In the genomic region with DNA sequence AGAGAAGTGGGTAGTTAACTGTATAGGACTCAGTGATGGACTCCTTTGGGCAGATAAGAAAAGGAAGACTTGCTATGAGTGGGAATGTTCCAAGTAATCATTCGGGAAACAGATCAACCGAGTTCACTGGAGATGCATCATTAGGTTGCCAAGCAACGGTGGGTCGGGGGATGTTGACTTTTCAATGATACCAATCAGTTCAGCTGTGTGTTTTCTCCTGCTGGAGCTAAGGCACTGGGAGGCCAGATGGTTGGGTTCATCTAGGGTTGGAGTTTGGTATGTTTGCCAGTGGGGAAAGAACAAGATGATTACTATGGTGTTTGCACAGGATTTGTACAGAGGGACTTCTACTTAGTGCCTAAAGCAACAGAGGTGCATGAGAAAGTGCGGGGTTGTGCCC, we compare ENCODE assay signal across 25 mouse cellular contexts. TPM values are rescaled to one million over a fixed set of nuclear protein-coding genes. Genes with fewer than 3 reads are reported as not detected.
DNase-seq lines count a peak whose midpoint lies in the region; ATAC-seq and TF ChIP-seq lines count a peak whose summit lies in the region.
"Had no signal": no experiment of that assay in that cellular context is flagged by ENCODE, and none has a peak within 500 bp of the region (broad histone marks: within the 10 kb centered on the region; RNA-seq: fewer than 3 reads in every experiment).

No protein-coding gene starts in this region.

- no peak overlapping the region for H3K4me2 ChIP-seq in hindbrain, postnatal 0 days (ENCODE audit: low read depth, low read length)
- no peak overlapping the region for H3K4me2 ChIP-seq in hindbrain, embryonic 14.5 days (replicated peaks)
- H3K4me2 ChIP-seq in neural tube, embryonic 11.5 days (ENCODE audit: low read depth), result no peak overlapping the region
- H3K4me2 ChIP-seq: embryonic facial prominence, embryonic 15.5 days; forebrain, embryonic 15.5 days; heart, embryonic 12.5 days; hindbrain, embryonic 12.5 days; limb, embryonic 15.5 days; liver, embryonic 15.5 days; lung, embryonic 15.5 days had no signal

- ATAC-seq in hindbrain, postnatal 0 days, result no peak
- no peak for ATAC-seq in hindbrain, embryonic 14.5 days (ENCODE audit: low FRiP score)
- ATAC-seq in neural tube, embryonic 11.5 days (ENCODE audit: insufficient read depth, low FRiP score, low TSS enrichment), result no peak
- ATAC-seq: forebrain, embryonic 15.5 days; inflammation-experienced regulatory T-cells, adult 6 months had no signal

- peak; percentile 8 for DNase-seq in hindbrain, postnatal 0 days (ENCODE audit: low spot score)
- no peak for DNase-seq in hindbrain, embryonic 14.5 days (ENCODE audit: low spot score)
- DNase-seq in neural tube, embryonic 11.5 days (ENCODE audit: low spot score), result peak; percentile 27
- no peak for DNase-seq in neural tube, embryonic 10.5 days (ENCODE audit: extremely low spot score, low spot score)
- peak; percentile 45 to 73 for DNase-seq in layer of hippocampus, adult 8-10 months (ENCODE audit: low spot score in 2 of 2)
- DNase-seq in left cerebral cortex, adult 11 months (ENCODE audit: low spot score), result no peak
- DNase-seq in lung, postnatal 10 days, result no peak
- DNase-seq: adrenal gland, postnatal 36 days; cerebellum, adult 11-12 months; gastrocnemius, postnatal 10 days; heart, adult 18-20 months; heart, postnatal 10 days; kidney, adult 9 months; kidney, postnatal 14 days; lung, postnatal 4 days; right cerebral cortex, postnatal 14 days had no signal

- 54% methylated on average over 5 of the region's 5 CpGs for WGBS in hindbrain, postnatal 0 days
- 48% methylated on average over 5 of the region's 5 CpGs for WGBS in hindbrain, embryonic 14.5 days
- WGBS in neural tube, embryonic 11.5 days, result 66% methylated on average over 5 of the region's 5 CpGs

- H3K4me1 ChIP-seq in hindbrain, postnatal 0 days (ENCODE audit: insufficient read depth, low read length), result no peaks in the 10 kb centered on the region
- H3K4me1 ChIP-seq in hindbrain, embryonic 14.5 days (replicated peaks; ENCODE audit: control insufficient read depth, insufficient read depth, low read length), result no peaks in the 10 kb centered on the region
- no peaks in the 10 kb centered on the region for H3K4me1 ChIP-seq in neural tube, embryonic 11.5 days (ENCODE audit: control insufficient read depth, insufficient read depth, low read length)
- H3K4me1 ChIP-seq: embryonic facial prominence, embryonic 15.5 days; forebrain, embryonic 15.5 days; heart, embryonic 12.5 days; hindbrain, embryonic 12.5 days; limb, embryonic 15.5 days; liver, embryonic 15.5 days; lung, embryonic 15.5 days had no signal

- H3K9me3 ChIP-seq in hindbrain, postnatal 0 days (ENCODE audit: low read length), result no peaks in the 10 kb centered on the region
- no peaks in the 10 kb centered on the region for H3K9me3 ChIP-seq in hindbrain, embryonic 14.5 days (ENCODE audit: control insufficient read depth, low read length)
- no peaks in the 10 kb centered on the region for H3K9me3 ChIP-seq in neural tube, embryonic 11.5 days (ENCODE audit: control insufficient read depth, low read length)
- H3K9me3 ChIP-seq: forebrain, embryonic 15.5 days; hindbrain, embryonic 12.5 days; limb, embryonic 15.5 days; liver, embryonic 15.5 days; lung, embryonic 15.5 days had no signal

- no peak overlapping the region for H3K27ac ChIP-seq in hindbrain, postnatal 0 days
- H3K27ac ChIP-seq in hindbrain, embryonic 14.5 days, result no peak overlapping the region
- no peak overlapping the region for H3K27ac ChIP-seq in neural tube, embryonic 11.5 days (ENCODE audit: low read depth, low read length)
- H3K27ac ChIP-seq: embryonic facial prominence, embryonic 15.5 days; forebrain, embryonic 15.5 days; hindbrain, embryonic 12.5 days; limb, embryonic 15.5 days; liver, embryonic 15.5 days; lung, embryonic 15.5 days; stomach, postnatal 0 days had no signal

- TF ChIP-seq CTCF in hindbrain, postnatal 0 days (IDR thresholded peaks at IDR 0.05; ENCODE audit: low read depth), result no peak

- H3K9ac ChIP-seq in hindbrain, postnatal 0 days (replicated peaks; ENCODE audit: low read length), result no peak overlapping the region
- no peak overlapping the region for H3K9ac ChIP-seq in hindbrain, embryonic 14.5 days
- H3K9ac ChIP-seq in neural tube, embryonic 11.5 days (ENCODE audit: low read length), result no peak overlapping the region
- H3K9ac ChIP-seq: embryonic facial prominence, embryonic 15.5 days; forebrain, embryonic 15.5 days; heart, embryonic 12.5 days; hindbrain, embryonic 12.5 days; limb, embryonic 15.5 days; liver, embryonic 15.5 days; lung, embryonic 15.5 days had no signal

- no peak overlapping the region for H3K4me3 ChIP-seq in hindbrain, postnatal 0 days (ENCODE audit: low read length)
- H3K4me3 ChIP-seq in hindbrain, embryonic 14.5 days (replicated peaks; ENCODE audit: low read length), result no peak overlapping the region
- no peak overlapping the region for H3K4me3 ChIP-seq in neural tube, embryonic 11.5 days (ENCODE audit: low read depth, low read length)
- H3K4me3 ChIP-seq: embryonic facial prominence, embryonic 15.5 days; forebrain, embryonic 15.5 days; heart, embryonic 12.5 days; hindbrain, embryonic 12.5 days; limb, embryonic 15.5 days; liver, embryonic 15.5 days; lung, embryonic 15.5 days had no signal

- H3K27me3 ChIP-seq in hindbrain, postnatal 0 days (ENCODE audit: insufficient read depth, low read length), result no peaks in the 10 kb centered on the region
- H3K27me3 ChIP-seq in hindbrain, embryonic 14.5 days (ENCODE audit: control insufficient read depth, insufficient read depth, low read length), result no peaks in the 10 kb centered on the region
- no peaks in the 10 kb centered on the region for H3K27me3 ChIP-seq in neural tube, embryonic 11.5 days (ENCODE audit: control insufficient read depth, insufficient read depth, low read length)
- H3K27me3 ChIP-seq: embryonic facial prominence, embryonic 15.5 days; forebrain, embryonic 15.5 days; heart, embryonic 12.5 days; hindbrain, embryonic 12.5 days; limb, embryonic 15.5 days; liver, embryonic 15.5 days; lung, embryonic 15.5 days had no signal

- no peaks in the 10 kb centered on the region for H3K36me3 ChIP-seq in hindbrain, postnatal 0 days (ENCODE audit: insufficient read depth, low read length)
- no peaks in the 10 kb centered on the region for H3K36me3 ChIP-seq in hindbrain, embryonic 14.5 days (replicated peaks; ENCODE audit: control insufficient read depth, insufficient read depth)
- H3K36me3 ChIP-seq in neural tube, embryonic 11.5 days (ENCODE audit: control insufficient read depth, insufficient read depth, low read length), result no peaks in the 10 kb centered on the region
- H3K36me3 ChIP-seq: embryonic facial prominence, embryonic 15.5 days; forebrain, embryonic 15.5 days; heart, embryonic 12.5 days; hindbrain, embryonic 12.5 days; limb, embryonic 15.5 days; liver, embryonic 15.5 days; lung, embryonic 15.5 days had no signal

RNA-seq across cellular contexts. Expression of a gene that starts 21.1 kb away (rescaled TPM):
- total RNA-seq in hindbrain, postnatal 0 days (2014; rRNA removed), result 127 and 153 TPM in 2 replicates
- 97.5 and 100 TPM in 2 replicates for polyA plus RNA-seq in hindbrain, postnatal 0 days (2015; fragmentation: Nextera tagmentation; extraction: Ambion mirVana)
- 182 and 195 TPM in 2 replicates for polyA plus RNA-seq in hindbrain, embryonic 14.5 days (2014; fragmentation: Nextera tagmentation; extraction: Ambion mirVana)
- 165 and 172 TPM in 2 replicates for polyA plus RNA-seq in neural tube, embryonic 11.5 days (2014; fragmentation: Nextera tagmentation; extraction: Ambion mirVana)
- total RNA-seq in layer of hippocampus, adult 8-10 months (2022), result 10 to 100 TPM; 13.5 to 16.0 (median 14.4) TPM

Comparison
In these comparisons a context has a peak if more than half of its experiments do, and no peak if none do; other contexts are left out.
1. DNase-seq: peak in hindbrain, postnatal 0 days (single experiment), neural tube, embryonic 11.5 days (single experiment) and layer of hippocampus, adult 8-10 months (2 of 2); none in hindbrain, embryonic 14.5 days (single experiment), neural tube, embryonic 10.5 days (single experiment), left cerebral cortex, adult 11 months (single experiment) and lung, postnatal 10 days (single experiment).